Mouse (Mus musculus) lung, postnatal 0 days (tissue): ENCODE data around the gene Cpne6. TPM values are rescaled to one million over a fixed set of nuclear protein-coding genes. Genes with fewer than 3 reads are reported as not detected.

Experiments used
- ATAC-seq: fragments of 200-750 bp; cut with Nextera tagmentation; 2 replicates; pipeline ENCODE4 v1.8.0; 2017; ENCODE audit warnings: moderate library complexity
- DNase-seq: peaks from one replicate; pipeline ENCODE4 v3.0.0-alpha.2; 2016; ENCODE audit warnings: low spot score
- H3K27ac ChIP-seq: fragments of 300-500 bp; sonication (generic); 2 replicates; pipeline ENCODE4 v1.5.1; 2014; ENCODE audit warnings: antibody characterized with exemption, mild to moderate bottlenecking, low read length, mixed read lengths
- H3K27me3 ChIP-seq: fragments of 300-500 bp; sonication (generic); replicated peaks from 2 replicates; pipeline ENCODE4 v1.6.1; 2014; ENCODE audit warnings: low read length, mixed read lengths; ENCODE audit not compliant: insufficient read depth
- H3K36me3 ChIP-seq: fragments of 300-500 bp; sonication (generic); 2 replicates; pipeline ENCODE4 v1.6.1; 2014; ENCODE audit warnings: low read length, mixed read lengths; ENCODE audit not compliant: insufficient read depth
- H3K4me1 ChIP-seq: fragments of 300-500 bp; sonication (generic); 2 replicates; pipeline ENCODE4 v1.6.1; 2014; ENCODE audit warnings: antibody characterized with exemption, low read depth, low read length, mixed read lengths; ENCODE audit not compliant: insufficient read depth
- H3K4me2 ChIP-seq: fragments of 300-500 bp; sonication (generic); replicated peaks from 2 replicates; pipeline ENCODE4 v1.6.1; 2014; ENCODE audit warnings: low read depth, mild to moderate bottlenecking, low read length, moderate library complexity, mixed read lengths
- H3K4me3 ChIP-seq: fragments of 300-500 bp; sonication (generic); 2 replicates; pipeline ENCODE4 v1.5.1; 2014; ENCODE audit warnings: low read depth, low read length
- H3K9ac ChIP-seq: fragments of 300-500 bp; sonication (generic); replicated peaks from 2 replicates; pipeline ENCODE4 v1.6.1; 2014; ENCODE audit warnings: low read depth, mild to moderate bottlenecking
- H3K9me3 ChIP-seq: fragments of 300-500 bp; sonication (generic); 2 replicates; pipeline ENCODE4 v1.6.1; 2016; ENCODE audit warnings: low read length, mixed read lengths
- CTCF ChIP-seq: IDR thresholded peaks from 2 replicates; pipeline ENCODE4 v1.5.1; 2016; ENCODE audit warnings: antibody characterized with exemption, mild to moderate bottlenecking
- EP300 ChIP-seq: IDR thresholded peaks from 2 replicates; pipeline ENCODE4 v1.6.1; 2016; ENCODE audit warnings: antibody characterized with exemption, mild to moderate bottlenecking, control low read depth
- WGBS: fragments of 180-500 bp; shearing (Covaris S2); extraction: QIAGEN DNeasy Blood & Tissue Kit; methylation state at CpG from one replicate; pipeline ENCODE4 v1.1.7; 2014; 5-methylcytosine and 5-hydroxymethylcytosine counted together
- polyA plus RNA-seq: library from polyadenylated mRNA; unstranded; fragments of >200 nt; fragmentation: Nextera tagmentation; extraction: Ambion mirVana; gene quantifications from 2 replicates; pipeline ENCODE4 v1.2.1, GENCODE M21; 2015

Cpne6 gene
- polyA plus RNA-seq, 1 experiment from 2014 or later: not detected

- 67% methylated on average over 3 of the region's 3 CpGs for WGBS
- H3K4me2 ChIP-seq: no peak overlapping the region
- no peaks in the 10 kb centered on the region for H3K9me3 ChIP-seq
- no peak for ATAC-seq
- no peak for DNase-seq
- H3K4me3 ChIP-seq: no peak overlapping the region
- no peaks in the 10 kb centered on the region for H3K36me3 ChIP-seq
- H3K9ac ChIP-seq: no peak overlapping the region
- no peak for TF ChIP-seq EP300
- TF ChIP-seq CTCF: no peak
- no peaks in the 10 kb centered on the region for H3K27me3 ChIP-seq
- no peaks in the 10 kb centered on the region for H3K4me1 ChIP-seq
- H3K27ac ChIP-seq: no peak overlapping the region
These were observed 45.5 kb downstream of the Cpne6 start for GRCm38 (mm10) chr14:55555788-55556187.

GRCm38 (mm10) chr14:55557003-55557402 is 46.8 kb downstream of the Cpne6 start:
- Histone ChIP-seq H3K27me3 (no peaks in the 10 kb centered on the region), H3K4me1 (peaks cover 7% of the 10 kb centered on the region; the same call in 1 of the 2 replicates), H3K36me3 (no peaks in the 10 kb centered on the region), H3K9me3 (no peaks in the 10 kb centered on the region), H3K9ac (no peak overlapping the region), H3K4me3 (no peak overlapping the region), H3K27ac (peak overlapping the region; percentile 58), H3K4me2 (no peak overlapping the region)
- TF ChIP-seq EP300 (peak; percentile 55), CTCF (peak; percentile 96)
- peak; percentile 95 for DNase-seq
- 20% methylated on average over 5 of the region's 5 CpGs for WGBS
- no peak for ATAC-seq

- peak; percentile 21 for DNase-seq
- H3K4me2 ChIP-seq: no peak overlapping the region
- H3K27ac ChIP-seq: peak overlapping the region; percentile 58
- peaks cover 7% of the 10 kb centered on the region; the same call in 1 of the 2 replicates for H3K4me1 ChIP-seq
- H3K36me3 ChIP-seq: no peaks in the 10 kb centered on the region
- no peak for ATAC-seq
- no peak overlapping the region for H3K9ac ChIP-seq
- H3K4me3 ChIP-seq: no peak overlapping the region
- H3K9me3 ChIP-seq: no peaks in the 10 kb centered on the region
- H3K27me3 ChIP-seq: no peaks in the 10 kb centered on the region
- TF ChIP-seq CTCF (no peak), EP300 (no peak)
- 79% methylated on average over 3 of the region's 3 CpGs for WGBS
These were observed 47.3 kb downstream of the Cpne6 start for GRCm38 (mm10) chr14:55557587-55557986.

- DNase-seq (peak; percentile 38), ATAC-seq (no peak)
- peak overlapping the region; percentile 52 for H3K4me2 ChIP-seq
- H3K4me3 ChIP-seq: peak overlapping the region; percentile 58; the same call in 1 of the 2 replicates
- H3K9ac ChIP-seq: peak overlapping the region; percentile 60; the same call in 1 of the 2 replicates
- peak overlapping the region; percentile 99 for H3K27ac ChIP-seq
- no peaks in the 10 kb centered on the region for H3K36me3 ChIP-seq
- H3K4me1 ChIP-seq: peaks cover 7% of the 10 kb centered on the region; the same call in 1 of the 2 replicates
- H3K9me3 ChIP-seq: no peaks in the 10 kb centered on the region
- WGBS: 47% methylated on average over 6 of the region's 6 CpGs
- no peaks in the 10 kb centered on the region for H3K27me3 ChIP-seq
- TF ChIP-seq CTCF (no peak), EP300 (no peak)
These were observed 48.6 kb downstream of the Cpne6 start for GRCm38 (mm10) chr14:55558740-55559448.

GRCm38 (mm10) chr14:55559799-55560201 is 49.6 kb downstream of the Cpne6 start, which contains the start of gene Dcaf11:
Gene Dcaf11, plus strand, starts transcription at chr14:55560006.
- ATAC-seq: peak; percentile 78
- TF ChIP-seq EP300: no peak; the same call in 1 of the 2 replicates
- peak; percentile 60 for TF ChIP-seq CTCF
- Histone ChIP-seq H3K36me3 (peaks cover 6% of the 10 kb centered on the region; the same call in 1 of the 2 replicates), H3K27me3 (no peaks in the 10 kb centered on the region), H3K4me2 (peak within 1 kb of the TSS; percentile 86), H3K4me1 (peaks cover 7% of the 10 kb centered on the region; the same call in 1 of the 2 replicates), H3K9me3 (no peaks in the 10 kb centered on the region), H3K9ac (peak within 1 kb of the TSS; percentile 60), H3K27ac (peak within 1 kb of the TSS; percentile 99), H3K4me3 (peak within 1 kb of the TSS; percentile 58)
- peak; percentile 97 for DNase-seq
- under 1% methylated on average over 27 of the region's 27 CpGs for WGBS

- peak; percentile 92 for TF ChIP-seq EP300
- TF ChIP-seq CTCF: peak; percentile 31
- Histone ChIP-seq H3K27me3 (no peaks in the 10 kb centered on the region), H3K4me2 (peak within 1 kb of the TSS; percentile 86), H3K36me3 (peaks cover 13% of the 10 kb centered on the region; the same call in 1 of the 2 replicates), H3K27ac (peak within 1 kb of the TSS; percentile 99), H3K9me3 (no peaks in the 10 kb centered on the region), H3K9ac (peak within 1 kb of the TSS; percentile 71), H3K4me3 (peak within 1 kb of the TSS; percentile 58), H3K4me1 (peaks cover 7% of the 10 kb centered on the region; the same call in 1 of the 2 replicates)
- ATAC-seq (peak; percentile 92), DNase-seq (peak; percentile 99)
- 1% methylated on average over 51 of the region's 51 CpGs for WGBS
These were observed 50.2 kb downstream of the Cpne6 start, which contains the start of gene A730061H03Rik for GRCm38 (mm10) chr14:55560202-55561073. Gene A730061H03Rik, minus strand, starts transcription at chr14:55560406.
